Mouse (Mus musculus) thymus, postnatal 25 days (tissue): Measurements from ENCODE around the gene Cwc25.

ENCODE experiments used
- DNase-seq: peaks from one replicate; pipeline ENCODE4 v3.0.0; 2022

Cwc25 gene

DNA sequence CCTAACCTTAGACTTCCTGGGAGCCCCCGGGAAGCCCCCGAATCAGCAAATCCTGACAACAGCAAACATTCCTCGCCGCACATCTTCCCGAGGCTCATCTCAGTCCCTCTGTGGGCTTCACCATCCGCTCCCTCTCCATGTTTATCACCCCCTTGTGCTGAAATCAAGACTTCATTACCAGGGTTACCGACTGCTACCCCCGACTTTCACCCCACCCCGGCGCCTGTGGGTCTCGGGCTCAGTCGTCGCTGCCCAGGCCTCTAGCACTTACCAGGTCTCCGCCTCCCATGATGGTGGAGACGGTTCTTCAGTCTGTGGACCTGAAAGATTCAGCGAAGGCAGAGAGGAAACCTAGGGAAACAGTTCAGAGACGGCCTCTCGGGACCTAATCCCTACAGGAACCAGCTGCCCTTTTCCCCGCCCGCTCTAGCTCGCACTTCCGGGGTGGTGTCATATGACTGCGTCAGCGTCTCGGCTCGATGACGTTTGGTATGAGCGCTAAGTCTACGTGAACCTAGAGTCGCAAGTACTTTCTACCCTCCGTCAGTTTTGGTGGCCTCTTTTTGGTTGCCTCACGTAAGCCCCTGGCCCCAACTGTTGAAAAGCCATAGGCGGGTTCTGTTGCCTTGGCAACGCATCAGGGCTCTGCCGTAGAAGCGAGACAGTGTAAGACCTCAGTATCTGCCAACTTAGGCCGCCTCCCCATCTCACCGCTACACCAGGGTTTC lies at the start of gene Cwc25:
Cwc25 (minus strand) TSS at position 403 of the 728 bp plus-strand sequence.
- DNase-seq = peak; percentile 95

DNA sequence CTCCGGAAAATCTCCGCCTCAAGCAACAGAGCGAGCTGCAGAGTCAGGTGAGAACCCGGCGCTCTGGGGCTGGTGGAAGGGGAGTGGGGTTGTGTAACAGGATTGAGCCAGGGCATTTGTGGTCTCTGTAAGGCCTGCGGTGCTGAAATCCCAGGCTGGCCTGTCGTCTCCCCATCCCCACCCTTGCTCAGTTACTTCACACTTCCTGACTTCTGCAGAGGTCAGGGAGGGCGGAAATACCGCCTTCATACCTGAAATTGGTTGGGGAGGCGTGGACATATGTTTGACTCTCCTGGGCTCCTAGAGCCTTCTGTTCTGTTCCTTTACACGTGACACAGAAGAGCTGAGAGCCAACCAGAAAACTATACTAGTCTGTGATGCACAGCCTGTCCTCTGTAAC lies 49.4 kb upstream of the Cwc25 start:
- no peak for DNase-seq

- DNase-seq = no peak
These were observed 47.6 kb upstream of the Cwc25 start for GRCm38 (mm10) chr11:97813746-97814515.

DNA sequence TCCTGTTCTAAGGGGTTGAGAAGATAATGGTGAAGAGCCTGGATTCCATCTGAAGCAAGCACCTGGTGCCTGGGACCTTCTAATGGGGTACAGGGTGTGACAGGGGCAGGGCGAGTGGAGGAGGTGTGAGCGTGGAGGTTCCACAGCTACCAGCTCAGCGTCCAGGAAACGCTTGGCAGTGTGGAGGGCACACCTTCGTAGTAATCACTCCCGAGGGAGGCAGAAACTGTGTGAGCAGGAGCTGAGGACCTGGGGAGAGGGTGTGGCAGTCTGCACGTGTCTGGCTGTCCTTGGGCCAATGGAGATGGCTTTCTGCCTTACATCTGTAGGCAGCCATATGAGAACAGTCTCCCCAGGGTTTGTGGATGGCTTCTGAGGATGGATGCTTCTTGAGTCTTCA lies 46.7 kb upstream of the Cwc25 start:
- DNase-seq = no peak

DNA sequence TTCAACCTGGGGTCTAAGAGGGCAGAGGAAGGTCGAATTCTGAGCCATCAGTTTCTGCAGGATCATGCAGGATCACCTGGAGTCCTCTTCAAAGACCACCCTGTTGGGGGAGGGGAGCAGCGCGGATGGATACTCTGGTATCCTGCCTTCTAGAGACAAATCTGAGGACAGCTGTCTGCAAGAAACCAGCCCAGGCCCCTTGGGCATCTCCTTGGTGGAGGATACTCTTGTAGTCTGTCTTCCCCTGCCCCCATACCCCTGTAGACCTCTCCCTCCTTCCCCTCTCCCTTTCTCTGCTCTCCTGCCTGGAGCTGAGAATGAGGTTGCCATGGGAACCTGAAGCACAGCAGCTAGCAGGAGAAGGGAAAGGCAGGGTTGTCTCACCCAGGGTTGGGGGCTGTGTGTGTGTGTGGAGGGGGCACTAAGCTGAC lies 46.1 kb upstream of the Cwc25 start:
- DNase-seq = no peak

- no peak for DNase-seq
These were observed 45.4 kb upstream of the Cwc25 start for GRCm38 (mm10) chr11:97811569-97812362.

GRCm38 (mm10) chr11:97810970-97811369 lies 44.6 kb upstream of the Cwc25 start:
- no peak for DNase-seq

- DNase-seq = peak; percentile 54
These were observed 44.0 kb upstream of the Cwc25 start for GRCm38 (mm10) chr11:97810356-97810755.

- DNase-seq = no peak
These were observed 43.1 kb upstream of the Cwc25 start for GRCm38 (mm10) chr11:97809235-97810121.

DNA sequence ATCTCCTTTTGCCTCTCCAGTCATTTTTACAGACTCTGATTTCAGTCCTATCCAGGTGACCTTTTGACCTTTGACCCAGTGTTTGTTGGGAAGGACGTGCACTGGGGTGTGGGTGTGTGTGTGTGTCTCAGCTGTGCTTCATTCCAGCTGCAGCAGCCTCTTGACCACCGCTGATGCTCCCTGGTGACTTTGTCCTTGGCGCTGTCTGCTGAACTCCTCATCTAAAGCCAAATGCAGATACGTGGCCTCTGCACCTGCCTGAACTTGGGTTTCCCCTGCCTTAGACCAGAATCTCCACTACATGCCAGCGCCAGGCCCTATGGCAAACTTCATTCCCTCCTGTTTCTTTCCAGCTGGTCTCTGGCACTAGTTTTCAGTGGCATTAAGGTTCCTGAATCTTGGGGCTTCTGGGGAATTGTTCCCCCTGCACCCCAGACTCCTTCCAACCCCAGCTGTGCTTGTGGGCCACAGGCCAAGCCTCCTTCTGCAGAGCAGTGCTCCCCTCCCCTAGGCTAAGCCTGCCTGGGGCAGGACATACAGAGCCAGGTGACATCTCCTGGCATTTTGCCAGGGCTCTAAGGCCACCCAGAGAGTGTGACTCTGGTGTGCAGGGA lies 42.4 kb upstream of the Cwc25 start:
- no peak for DNase-seq

DNA sequence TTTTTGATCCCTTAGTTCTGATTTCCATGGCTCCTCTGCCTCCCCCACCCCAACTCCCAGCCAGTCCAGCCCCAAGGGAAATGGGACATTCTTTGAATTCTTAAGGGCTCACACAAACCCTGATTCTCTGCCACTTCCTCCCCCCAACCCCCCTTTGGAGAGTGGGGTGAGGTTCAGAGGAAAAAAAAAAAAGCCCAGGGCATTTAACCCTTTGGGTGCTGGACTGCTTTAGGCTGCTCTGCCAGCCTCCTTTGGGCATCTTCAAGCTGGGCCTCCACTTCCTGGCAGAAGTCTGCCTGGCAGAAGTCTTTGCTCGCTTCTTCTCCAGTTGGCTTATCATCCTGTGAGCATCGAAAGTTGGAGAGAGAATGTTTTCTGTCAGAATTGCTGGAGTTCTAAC lies 41.7 kb upstream of the Cwc25 start:
- peak; percentile 66 for DNase-seq

DNA sequence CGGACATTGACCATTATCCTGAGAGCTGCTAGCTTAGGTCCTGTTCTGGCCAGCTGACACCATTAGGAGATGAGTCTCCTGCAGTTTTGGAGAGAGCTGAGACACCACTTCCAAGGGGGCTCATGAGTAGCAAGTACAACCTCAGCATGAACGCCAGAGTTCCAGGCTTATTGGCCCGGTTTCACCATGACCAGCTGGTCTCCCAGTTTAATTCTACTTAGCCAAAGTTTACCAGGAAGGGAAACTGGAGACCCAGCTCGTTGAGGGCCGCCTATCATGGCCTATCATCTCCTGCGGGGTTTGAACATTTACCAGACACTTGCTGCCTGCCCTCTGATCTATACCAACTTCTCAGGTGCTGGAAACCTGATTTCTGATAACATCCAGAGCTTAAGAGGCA lies 41.3 kb upstream of the Cwc25 start:
- no peak for DNase-seq

DNA sequence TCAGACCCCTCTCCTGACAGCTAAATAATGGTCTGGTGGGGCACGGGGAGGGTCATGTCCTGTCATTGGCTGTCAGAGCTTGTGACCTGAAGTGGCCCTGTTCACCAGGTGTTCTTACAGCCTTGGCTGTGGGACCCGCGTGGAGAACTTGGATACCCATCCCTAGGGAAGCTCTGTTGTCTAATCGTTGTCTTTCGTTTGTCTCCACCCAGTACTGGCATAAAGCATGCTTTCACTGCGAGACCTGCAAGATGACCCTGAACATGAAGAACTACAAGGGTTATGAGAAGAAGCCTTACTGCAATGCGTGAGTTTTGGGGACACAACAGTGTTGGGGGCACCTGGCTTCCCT lies 40.2 kb upstream of the Cwc25 start:
- DNase-seq = no peak

- DNase-seq = no peak
These were observed 39.6 kb upstream of the Cwc25 start for GRCm38 (mm10) chr11:97805662-97806612.

- DNase-seq = no peak
These were observed 38.7 kb upstream of the Cwc25 start for GRCm38 (mm10) chr11:97804841-97805661.

- no peak for DNase-seq
These were observed 37.5 kb upstream of the Cwc25 start for GRCm38 (mm10) chr11:97803847-97804246.

DNA sequence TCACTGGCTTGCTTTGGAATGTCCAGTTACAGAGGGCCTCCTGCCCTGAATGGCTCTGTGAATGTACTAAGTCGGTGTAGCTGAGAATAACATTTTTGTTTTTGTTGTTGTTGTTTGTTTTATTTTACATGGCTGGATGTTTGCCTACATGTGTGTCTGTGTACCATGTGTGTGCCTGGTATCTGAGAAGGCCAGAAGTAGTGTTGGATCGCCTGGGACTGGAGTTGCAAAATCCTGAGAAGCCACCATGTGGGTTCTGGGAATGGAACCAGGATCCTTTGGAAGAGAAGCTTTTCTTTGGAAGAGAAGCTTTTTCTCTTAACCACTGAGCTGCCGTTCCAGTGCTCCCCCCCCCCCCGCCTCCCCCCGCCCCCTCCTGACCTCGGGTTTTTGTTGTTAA lies 36.1 kb upstream of the Cwc25 start:
- no peak for DNase-seq

DNA sequence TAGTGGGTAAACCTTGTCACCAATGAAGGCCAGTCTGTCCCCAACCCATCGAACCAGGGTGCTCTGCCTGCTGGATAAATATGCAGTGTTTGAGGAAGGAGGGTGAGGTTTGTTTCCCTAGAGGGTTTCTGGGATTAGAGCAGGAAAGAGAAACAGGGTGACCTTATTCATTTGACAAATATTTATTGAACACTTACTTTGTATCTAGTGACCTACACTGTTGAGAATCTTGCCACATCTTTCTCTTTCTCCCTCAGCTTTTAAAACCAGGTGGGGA lies 35.8 kb upstream of the Cwc25 start:
- DNase-seq = no peak

- no peak for DNase-seq
These were observed 35.2 kb upstream of the Cwc25 start for GRCm38 (mm10) chr11:97801409-97802193.
